Mouse (Mus musculus): ENCODE results near the gene Chrd. TPM values are rescaled to one million over a fixed set of nuclear protein-coding genes. Genes with fewer than 3 reads are reported as not detected.

Chrd gene
- polyA plus RNA-seq, 1 experiment from 2014 or later: 1.9 TPM

GRCm38 (mm10) chr16:20715566-20715965 lies 17.4 kb upstream of the Chrd start:
- peak overlapping the region; percentile 80 for H3K4me3 ChIP-seq (ENCODE audit: low read length)
- peak overlapping the region; percentile 80 for H3K9ac ChIP-seq (ENCODE audit: low read length)
- peak overlapping the region; percentile 88 for H3K4me2 ChIP-seq (ENCODE audit: low read depth, low read length)
- ATAC-seq (replicated peaks; ENCODE audit: extremely low read depth, insufficient read depth, low FRiP score): no peak
- peak overlapping the region; percentile 91 for H3K27ac ChIP-seq (ENCODE audit: low read length)
- H3K27me3 ChIP-seq (ENCODE audit: control insufficient read depth, insufficient read depth, low read length): no peaks in the 10 kb centered on the region
- peaks cover 18% of the 10 kb centered on the region for H3K4me1 ChIP-seq (ENCODE audit: control insufficient read depth, insufficient read depth, low read length)
- H3K9me3 ChIP-seq (replicated peaks; ENCODE audit: control insufficient read depth, low read length): no peaks in the 10 kb centered on the region
- peaks cover 4% of the 10 kb centered on the region; the same call in 1 of the 2 replicates for H3K36me3 ChIP-seq (ENCODE audit: control insufficient read depth, insufficient read depth)
- WGBS: 2% methylated on average over 12 of the region's 12 CpGs

- 1% methylated on average over 65 of the region's 68 CpGs for WGBS
- peak overlapping the region; percentile 80 for H3K9ac ChIP-seq (ENCODE audit: low read length)
- H3K9me3 ChIP-seq (replicated peaks; ENCODE audit: control insufficient read depth, low read length): no peaks in the 10 kb centered on the region
- H3K27me3 ChIP-seq (ENCODE audit: control insufficient read depth, insufficient read depth, low read length): no peaks in the 10 kb centered on the region
- peaks cover 18% of the 10 kb centered on the region for H3K4me1 ChIP-seq (ENCODE audit: control insufficient read depth, insufficient read depth, low read length)
- peak overlapping the region; percentile 88 for H3K4me2 ChIP-seq (ENCODE audit: low read depth, low read length)
- H3K36me3 ChIP-seq (ENCODE audit: control insufficient read depth, insufficient read depth): peaks cover 4% of the 10 kb centered on the region; the same call in 1 of the 2 replicates
- H3K4me3 ChIP-seq (ENCODE audit: low read length): peak overlapping the region; percentile 80
- H3K27ac ChIP-seq (ENCODE audit: low read length): peak overlapping the region; percentile 91
- ATAC-seq (replicated peaks; ENCODE audit: extremely low read depth, insufficient read depth, low FRiP score): peak; percentile 77
Observed at GRCm38 (mm10) chr16:20715976-20716840, 16.7 kb upstream of the Chrd start.

GRCm38 (mm10) chr16:20716841-20717180 lies 16.1 kb upstream of the Chrd start:
- Histone ChIP-seq H3K9ac (ENCODE audit: low read length) (peak overlapping the region; percentile 80), H3K4me2 (ENCODE audit: low read depth, low read length) (peak overlapping the region; percentile 88), H3K27me3 (ENCODE audit: control insufficient read depth, insufficient read depth, low read length) (no peaks in the 10 kb centered on the region), H3K4me3 (ENCODE audit: low read length) (peak overlapping the region; percentile 80), H3K9me3 (replicated peaks; ENCODE audit: control insufficient read depth, low read length) (no peaks in the 10 kb centered on the region), H3K4me1 (ENCODE audit: control insufficient read depth, insufficient read depth, low read length) (peaks cover 18% of the 10 kb centered on the region), H3K27ac (ENCODE audit: low read length) (peak overlapping the region; percentile 91), H3K36me3 (ENCODE audit: control insufficient read depth, insufficient read depth) (peaks cover 3% of the 10 kb centered on the region; the same call in 1 of the 2 replicates)
- 2% methylated on average over 8 of the region's 8 CpGs for WGBS
- no peak; the same call in 1 of the 2 replicates for ATAC-seq (replicated peaks; ENCODE audit: extremely low read depth, insufficient read depth, low FRiP score)

GRCm38 (mm10) chr16:20717181-20717977 lies 15.5 kb upstream of the Chrd start, which contains the start of the genes Polr2h and Clcn2:
Gene Polr2h (plus strand): TSS chr16:20717665.
Gene Clcn2 (minus strand): TSS chr16:20717746.
- peak within 1 kb of the TSS; percentile 80 for H3K9ac ChIP-seq (ENCODE audit: low read length)
- H3K4me1 ChIP-seq (ENCODE audit: control insufficient read depth, insufficient read depth, low read length): peaks cover 18% of the 10 kb centered on the region
- H3K36me3 ChIP-seq (ENCODE audit: control insufficient read depth, insufficient read depth): peaks cover 6% of the 10 kb centered on the region
- H3K27me3 ChIP-seq (ENCODE audit: control insufficient read depth, insufficient read depth, low read length): no peaks in the 10 kb centered on the region
- H3K4me2 ChIP-seq (ENCODE audit: low read depth, low read length): peak within 1 kb of the TSS; percentile 88
- under 1% methylated on average over 62 of the region's 62 CpGs for WGBS
- H3K27ac ChIP-seq (ENCODE audit: low read length): peak within 1 kb of the TSS; percentile 91
- peak within 1 kb of the TSS; percentile 80 for H3K4me3 ChIP-seq (ENCODE audit: low read length)
- peak; percentile 86 for ATAC-seq (replicated peaks; ENCODE audit: extremely low read depth, insufficient read depth, low FRiP score)
- H3K9me3 ChIP-seq (replicated peaks; ENCODE audit: control insufficient read depth, low read length): no peaks in the 10 kb centered on the region

- H3K27me3 ChIP-seq (ENCODE audit: control insufficient read depth, insufficient read depth, low read length): no peaks in the 10 kb centered on the region
- H3K27ac ChIP-seq (ENCODE audit: low read length): peak overlapping the region; percentile 91
- ATAC-seq (replicated peaks; ENCODE audit: extremely low read depth, insufficient read depth, low FRiP score): peak; percentile 6
- peak overlapping the region; percentile 88 for H3K4me2 ChIP-seq (ENCODE audit: low read depth, low read length)
- 2% methylated on average over 18 of the region's 18 CpGs for WGBS
- peaks cover 7% of the 10 kb centered on the region for H3K36me3 ChIP-seq (ENCODE audit: control insufficient read depth, insufficient read depth)
- peaks cover 18% of the 10 kb centered on the region for H3K4me1 ChIP-seq (ENCODE audit: control insufficient read depth, insufficient read depth, low read length)
- H3K4me3 ChIP-seq (ENCODE audit: low read length): peak overlapping the region; percentile 80
- H3K9ac ChIP-seq (ENCODE audit: low read length): peak overlapping the region; percentile 80
- no peaks in the 10 kb centered on the region for H3K9me3 ChIP-seq (replicated peaks; ENCODE audit: control insufficient read depth, low read length)
Observed at GRCm38 (mm10) chr16:20717978-20718670, 14.8 kb upstream of the Chrd start.

- H3K9me3 ChIP-seq (replicated peaks; ENCODE audit: control insufficient read depth, low read length): no peaks in the 10 kb centered on the region
- 82% methylated on average over 10 of the region's 10 CpGs for WGBS
- peaks cover 2% of the 10 kb centered on the region; the same call in 1 of the 2 replicates for H3K4me1 ChIP-seq (ENCODE audit: control insufficient read depth, insufficient read depth, low read length)
- 0 out of 2 replicates have a peak, but pooled peaks cover under 1% of the 10 kb centered on the region for H3K27me3 ChIP-seq (ENCODE audit: control insufficient read depth, insufficient read depth, low read length)
- H3K4me3 ChIP-seq (ENCODE audit: low read length): no peak overlapping the region
- H3K4me2 ChIP-seq (ENCODE audit: low read depth, low read length): no peak overlapping the region
- no peak overlapping the region for H3K9ac ChIP-seq (ENCODE audit: low read length)
- ATAC-seq (replicated peaks; ENCODE audit: extremely low read depth, insufficient read depth, low FRiP score): no peak
- no peak overlapping the region for H3K27ac ChIP-seq (ENCODE audit: low read length)
- H3K36me3 ChIP-seq (ENCODE audit: control insufficient read depth, insufficient read depth): peaks cover 7% of the 10 kb centered on the region
Observed at GRCm38 (mm10) chr16:20721808-20722207, 11.1 kb upstream of the Chrd start.

- Histone ChIP-seq H3K4me3 (ENCODE audit: low read length) (no peak overlapping the region), H3K27me3 (ENCODE audit: control insufficient read depth, insufficient read depth, low read length) (0 out of 2 replicates have a peak, but pooled peaks cover 2% of the 10 kb centered on the region), H3K4me1 (ENCODE audit: control insufficient read depth, insufficient read depth, low read length) (no peaks in the 10 kb centered on the region), H3K9me3 (replicated peaks; ENCODE audit: control insufficient read depth, low read length) (no peaks in the 10 kb centered on the region), H3K27ac (ENCODE audit: low read length) (no peak overlapping the region), H3K4me2 (ENCODE audit: low read depth, low read length) (no peak overlapping the region), H3K36me3 (ENCODE audit: control insufficient read depth, insufficient read depth) (peaks cover 7% of the 10 kb centered on the region), H3K9ac (ENCODE audit: low read length) (no peak overlapping the region)
- WGBS: 62% methylated on average over 4 of the region's 4 CpGs
- no peak for ATAC-seq (replicated peaks; ENCODE audit: extremely low read depth, insufficient read depth, low FRiP score)
Observed at GRCm38 (mm10) chr16:20722736-20723135, 10.2 kb upstream of the Chrd start.

GRCm38 (mm10) chr16:20723247-20723646 lies 9.7 kb upstream of the Chrd start:
- 38% methylated on average over 4 of the region's 4 CpGs for WGBS

More at GRCm38 (mm10) chr16:20723247-20723646, 9.7 kb upstream of the Chrd start:
- no peaks in the 10 kb centered on the region for H3K9me3 ChIP-seq (replicated peaks; ENCODE audit: control insufficient read depth, low read length)
- no peak overlapping the region for H3K4me2 ChIP-seq (ENCODE audit: low read depth, low read length)
- no peak overlapping the region for H3K27ac ChIP-seq (ENCODE audit: low read length)
- H3K27me3 ChIP-seq (ENCODE audit: control insufficient read depth, insufficient read depth, low read length): 0 out of 2 replicates have a peak, but pooled peaks cover 2% of the 10 kb centered on the region
- no peak overlapping the region for H3K9ac ChIP-seq (ENCODE audit: low read length)
- no peak overlapping the region for H3K4me3 ChIP-seq (ENCODE audit: low read length)
- H3K36me3 ChIP-seq (ENCODE audit: control insufficient read depth, insufficient read depth): peaks cover 7% of the 10 kb centered on the region
- H3K4me1 ChIP-seq (ENCODE audit: control insufficient read depth, insufficient read depth, low read length): no peaks in the 10 kb centered on the region
- ATAC-seq (replicated peaks; ENCODE audit: extremely low read depth, insufficient read depth, low FRiP score): no peak
